Mouse (Mus musculus): Measurements from ENCODE around the gene Tedc1.

DNA sequence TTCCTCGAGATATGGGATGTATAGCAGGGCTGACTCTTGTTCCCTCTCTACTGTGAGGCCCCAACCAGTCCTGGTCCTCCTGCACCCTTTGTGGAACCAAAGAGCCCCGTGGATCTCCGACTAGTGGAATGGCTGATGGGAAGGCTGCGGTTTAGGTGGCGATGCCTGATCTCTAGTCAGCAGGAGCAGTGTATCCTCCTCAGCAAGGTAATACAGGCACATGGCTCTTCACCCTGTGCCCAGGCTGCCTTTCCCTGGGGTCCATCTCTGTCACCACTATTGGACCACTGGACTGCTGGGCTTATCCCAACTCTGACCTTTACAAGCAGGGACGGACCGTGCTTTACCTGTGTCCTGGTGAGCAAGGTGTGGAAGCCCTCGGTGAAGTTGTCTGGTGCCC is 1.3 kb downstream of the Tedc1 start:
- TF ChIP-seq CTCF (IDR thresholded peaks at IDR 0.05; ENCODE audit: extremely low read depth, insufficient read depth, low read length) (no peak), POLR2A (IDR thresholded peaks at IDR 0.05; ENCODE audit: extremely low read depth, insufficient read depth, low read length) (no peak)

Measured in cortical plate, adult 2 months (tissue).